Mouse (Mus musculus) left cerebral cortex, adult 2 months (tissue): ENCODE results near the gene Uba7. TPM values are rescaled to one million over a fixed set of nuclear protein-coding genes. Genes with fewer than 3 reads are reported as not detected.

Experiments used
- DNase-seq, 2 experiments: peaks; one replicate each; pipeline ENCODE4 v3.0.0; 2021 to 2022; ENCODE audit warnings: low spot score in 2 of 2, mixed read lengths in 1 of 2; ENCODE audit errors: extremely low spot score in 1 of 2
- H3K27ac ChIP-seq: fragments of 200-600 bp; 2 replicates; pipeline ENCODE4 v1.8.1; 2022
- H3K4me3 ChIP-seq: fragments of 200-600 bp; 2 replicates; pipeline ENCODE4 v1.8.1; 2022
- CTCF ChIP-seq: fragments of 200-600 bp; IDR thresholded peaks from 2 replicates; pipeline ENCODE4 v1.8.1; 2022; ENCODE audit warnings: antibody characterized with exemption, mild to moderate bottlenecking, moderate library complexity
- intact Hi-C: fragments of 180-260 bp; cut with DNase I; formaldehyde crosslinking; loops from one replicate; pipeline ENCODE4 v1.15.1; 2025
- total RNA-seq, 2 experiments: library from RNA; stranded (reverse); gene quantifications; 2 replicates each; pipeline ENCODE4 v1.2.3; 2021

Uba7 gene
- total RNA-seq, 2 experiments from 2014 or later = 2.6 to 3.8 TPM

GRCm38 (mm10) chr9:107962916-107963315, 12.4 kb upstream of the Uba7 start:
- DNase-seq = no peak
- H3K4me3 ChIP-seq = no peak overlapping the region
- H3K27ac ChIP-seq = no peak overlapping the region
- intact Hi-C loops = loop anchor here (1.0 to 5.0 kb wide), 6 partner anchors 23 to 104 kb away; partner anchors contain the start of gene Amigo3
- TF ChIP-seq CTCF = no peak

- H3K27ac ChIP-seq = no peak overlapping the region
- peak; percentile 68 to 74 for DNase-seq
- no peak overlapping the region for H3K4me3 ChIP-seq
- peak; percentile 99 for TF ChIP-seq CTCF
- intact Hi-C loops = loop anchor here (1.0 to 5.0 kb wide), 5 partner anchors 23 to 104 kb away; partner anchors contain the start of gene Amigo3
These were observed 11.6 kb upstream of the Uba7 start for GRCm38 (mm10) chr9:107963700-107964099.

- Histone ChIP-seq H3K4me3 (no peak overlapping the region), H3K27ac (no peak overlapping the region)
- intact Hi-C loops = loop anchor here (5.0 kb wide), 1 partner anchor 103 kb away; no protein-coding TSS in a partner anchor
- TF ChIP-seq CTCF = no peak
- no peak for DNase-seq
These were observed 10.6 kb upstream of the Uba7 start for GRCm38 (mm10) chr9:107964681-107965080.

GRCm38 (mm10) chr9:107966676-107967075, 8.6 kb upstream of the Uba7 start:
- H3K27ac ChIP-seq = no peak overlapping the region
- no peak for TF ChIP-seq CTCF
- H3K4me3 ChIP-seq = no peak overlapping the region
- DNase-seq = no peak
- intact Hi-C loops = no loop called here

- TF ChIP-seq CTCF = no peak
- DNase-seq = no peak
- no peak overlapping the region for H3K4me3 ChIP-seq
- intact Hi-C loops = no loop called here
- no peak overlapping the region for H3K27ac ChIP-seq
These were observed 7.9 kb upstream of the Uba7 start for GRCm38 (mm10) chr9:107967437-107967836.

- TF ChIP-seq CTCF = no peak
- intact Hi-C loops = no loop called here
- no peak for DNase-seq
These were observed 6.8 kb upstream of the Uba7 start for GRCm38 (mm10) chr9:107968531-107968930.

GRCm38 (mm10) chr9:107970311-107970710, 5.0 kb upstream of the Uba7 start:
- TF ChIP-seq CTCF = no peak

More at GRCm38 (mm10) chr9:107968531-107968930, 6.8 kb upstream of the Uba7 start:
- Histone ChIP-seq H3K27ac (no peak overlapping the region), H3K4me3 (no peak overlapping the region)

GRCm38 (mm10) chr9:107971690-107972541, 3.4 kb upstream of the Uba7 start:
- no peak overlapping the region for H3K4me3 ChIP-seq
- TF ChIP-seq CTCF = no peak
- no peak for DNase-seq
- no peak overlapping the region for H3K27ac ChIP-seq
- intact Hi-C loops = no loop called here

More at GRCm38 (mm10) chr9:107970311-107970710, 5.0 kb upstream of the Uba7 start:
- no peak for DNase-seq
- intact Hi-C loops = no loop called here
- Histone ChIP-seq H3K27ac (no peak overlapping the region), H3K4me3 (no peak overlapping the region)

GRCm38 (mm10) chr9:107974491-107975171, 674 bp upstream of the Uba7 start:
- Histone ChIP-seq H3K4me3 (no peak overlapping the region), H3K27ac (no peak overlapping the region)
- no peak for TF ChIP-seq CTCF
- intact Hi-C loops = no loop called here
- no peak for DNase-seq

GRCm38 (mm10) chr9:107978815-107979214, 3.5 kb downstream of the Uba7 start:
- Histone ChIP-seq H3K27ac (no peak overlapping the region), H3K4me3 (no peak overlapping the region)
- DNase-seq = no peak
- no peak for TF ChIP-seq CTCF
- intact Hi-C loops = no loop called here

- Histone ChIP-seq H3K4me3 (no peak overlapping the region), H3K27ac (peak overlapping the region; percentile 83)
- intact Hi-C loops = no loop called here
- no peak for DNase-seq
- TF ChIP-seq CTCF = no peak
These were observed 6.6 kb downstream of the Uba7 start for GRCm38 (mm10) chr9:107981684-107982605.
